Mouse (Mus musculus) liver, postnatal 0 days (tissue): ENCODE data around the gene Gm29427. TPM values are rescaled to one million over a fixed set of nuclear protein-coding genes. Genes with fewer than 3 reads are reported as not detected.
A peak's percentile ranks its signal among the peaks of the same experiment; 100 is the strongest.

Experiments used
- ATAC-seq: fragments of 200-750 bp; cut with Nextera tagmentation; 2 replicates; pipeline ENCODE4 v1.8.0; 2017; ENCODE audit warnings: mild to moderate bottlenecking, moderate library complexity
- DNase-seq: peaks from one replicate; pipeline ENCODE4 v3.0.0-alpha.2; 2016
- H3K27ac ChIP-seq: fragments of 300-500 bp; sonication (generic); 2 replicates; pipeline ENCODE4 v1.5.1; 2014; ENCODE audit warnings: antibody characterized with exemption, moderate library complexity, mild to moderate bottlenecking, low read depth
- H3K27me3 ChIP-seq: fragments of 300-500 bp; sonication (generic); 2 replicates; pipeline ENCODE4 v1.6.1; 2014; ENCODE audit warnings: low read length, control low read depth, mixed read lengths; ENCODE audit not compliant: insufficient read depth
- H3K36me3 ChIP-seq: fragments of 300-500 bp; sonication (generic); replicated peaks from 2 replicates; pipeline ENCODE4 v1.6.1; 2014; ENCODE audit warnings: mild to moderate bottlenecking, control low read depth, low read length, moderate library complexity, mixed read lengths; ENCODE audit not compliant: insufficient read depth
- H3K4me1 ChIP-seq: fragments of 300-500 bp; sonication (generic); 2 replicates; pipeline ENCODE4 v1.6.1; 2014; ENCODE audit warnings: antibody characterized with exemption, mild to moderate bottlenecking, control low read depth; ENCODE audit not compliant: insufficient read depth
- H3K4me2 ChIP-seq: fragments of 300-500 bp; sonication (generic); 2 replicates; pipeline ENCODE4 v1.6.1; 2014; ENCODE audit warnings: low read depth, mild to moderate bottlenecking, low read length, moderate library complexity, mixed read lengths
- H3K4me3 ChIP-seq: fragments of 300-500 bp; sonication (generic); 2 replicates; pipeline ENCODE4 v1.5.1; 2014; ENCODE audit warnings: low read depth, low read length
- H3K9ac ChIP-seq: fragments of 300-500 bp; sonication (generic); replicated peaks from 2 replicates; pipeline ENCODE4 v1.6.1; 2014; ENCODE audit warnings: mild to moderate bottlenecking, moderate library complexity
- H3K9me3 ChIP-seq: fragments of 300-500 bp; sonication (generic); 2 replicates; pipeline ENCODE4 v1.6.1; 2016; ENCODE audit warnings: mild to moderate bottlenecking, control low read depth, low read length, mixed read lengths
- CTCF ChIP-seq: sonication (generic); IDR thresholded peaks from 2 replicates; pipeline ENCODE4 v1.5.1; 2016; ENCODE audit warnings: antibody characterized with exemption, low read depth
- EP300 ChIP-seq: IDR thresholded peaks from 2 replicates; pipeline ENCODE4 v1.6.1; 2016; ENCODE audit warnings: antibody characterized with exemption, low read depth, mild to moderate bottlenecking
- WGBS: fragments of 180-500 bp; shearing (Covaris S2); extraction: QIAGEN DNeasy Blood & Tissue Kit; methylation state at CpG from one replicate; pipeline ENCODE4 v1.1.7; 2014; ENCODE audit not compliant: insufficient replicate concordance; 5-methylcytosine and 5-hydroxymethylcytosine counted together
- polyA plus RNA-seq: library from polyadenylated mRNA; unstranded; fragments of >200 nt; fragmentation: Nextera tagmentation; extraction: Ambion mirVana; gene quantifications from 2 replicates; pipeline ENCODE4 v1.2.1, GENCODE M21; 2015

Gm29427 gene
- polyA plus RNA-seq, 1 experiment from 2014 or later, result not detected

- peak overlapping the region; percentile 71; the same call in 1 of the 2 replicates for H3K4me2 ChIP-seq
- no peak for TF ChIP-seq CTCF
- no peak for TF ChIP-seq EP300
- DNase-seq, result no peak
- H3K4me3 ChIP-seq, result no peak overlapping the region
- no peaks in the 10 kb centered on the region; the same call in 1 of the 2 replicates for H3K36me3 ChIP-seq
- H3K9me3 ChIP-seq, result no peaks in the 10 kb centered on the region
- no peak overlapping the region for H3K27ac ChIP-seq
- ATAC-seq, result no peak
- no peaks in the 10 kb centered on the region for H3K27me3 ChIP-seq
- H3K4me1 ChIP-seq, result peaks cover 47% of the 10 kb centered on the region
- 71% methylated on average over 5 of the region's 5 CpGs for WGBS
- no peak overlapping the region for H3K9ac ChIP-seq
Measured at GRCm38 (mm10) chr1:130734452-130734851, 18.9 kb upstream of the Gm29427 start.

- 65% methylated on average over 4 of the region's 4 CpGs for WGBS
- no peak for TF ChIP-seq EP300
- TF ChIP-seq CTCF, result no peak
- ATAC-seq, result peak; percentile 7; the same call in 1 of the 2 replicates
- Histone ChIP-seq H3K4me3 (peak overlapping the region; percentile 44), H3K36me3 (no peaks in the 10 kb centered on the region; the same call in 1 of the 2 replicates), H3K4me1 (peaks cover 46% of the 10 kb centered on the region), H3K4me2 (peak overlapping the region; percentile 71), H3K27ac (peak overlapping the region; percentile 36), H3K9me3 (no peaks in the 10 kb centered on the region), H3K9ac (no peak overlapping the region), H3K27me3 (no peaks in the 10 kb centered on the region)
- DNase-seq, result peak; percentile 27
Measured at GRCm38 (mm10) chr1:130733671-130734070, 18.1 kb upstream of the Gm29427 start.

GRCm38 (mm10) chr1:130732706-130733658 is 17.4 kb upstream of the Gm29427 start:
- DNase-seq (no peak), ATAC-seq (no peak)
- Histone ChIP-seq H3K36me3 (no peaks in the 10 kb centered on the region; the same call in 1 of the 2 replicates), H3K4me2 (peak overlapping the region; percentile 71), H3K9me3 (no peaks in the 10 kb centered on the region), H3K27me3 (no peaks in the 10 kb centered on the region), H3K9ac (no peak overlapping the region; the same call in none of the 2 replicates), H3K27ac (peak overlapping the region; percentile 36), H3K4me3 (peak overlapping the region; percentile 44), H3K4me1 (peaks cover 43% of the 10 kb centered on the region)
- TF ChIP-seq EP300, result peak; percentile 75
- TF ChIP-seq CTCF, result no peak
- 58% methylated on average over 13 of the region's 13 CpGs for WGBS

GRCm38 (mm10) chr1:130731741-130732337 is 16.2 kb upstream of the Gm29427 start, which contains the start of gene AA986860:
Gene AA986860, plus strand, starts transcription at chr1:130731976.
- peak within 1 kb of the TSS; percentile 71 for H3K4me2 ChIP-seq
- TF ChIP-seq EP300 (0 out of 2 replicates have a peak, but pooled peaks have one; percentile 17), CTCF (no peak)
- 15% methylated on average over 10 of the region's 10 CpGs for WGBS
- H3K9me3 ChIP-seq, result no peaks in the 10 kb centered on the region
- H3K36me3 ChIP-seq, result no peaks in the 10 kb centered on the region
- H3K4me3 ChIP-seq, result peak within 1 kb of the TSS; percentile 44
- DNase-seq (peak; percentile 69), ATAC-seq (peak; percentile 90)
- H3K27ac ChIP-seq, result peak within 1 kb of the TSS; percentile 49
- peak within 1 kb of the TSS; percentile 40 for H3K9ac ChIP-seq
- peaks cover 38% of the 10 kb centered on the region for H3K4me1 ChIP-seq
- no peaks in the 10 kb centered on the region for H3K27me3 ChIP-seq

- Histone ChIP-seq H3K9me3 (no peaks in the 10 kb centered on the region), H3K27ac (no peak within 1 kb of the TSS), H3K4me1 (peaks cover 28% of the 10 kb centered on the region), H3K36me3 (no peaks in the 10 kb centered on the region), H3K4me2 (no peak within 1 kb of the TSS), H3K27me3 (no peaks in the 10 kb centered on the region), H3K4me3 (no peak within 1 kb of the TSS), H3K9ac (no peak within 1 kb of the TSS)
- DNase-seq, result no peak
- no peak for ATAC-seq
- WGBS, result 79% methylated on average over 2 of the region's 2 CpGs
- TF ChIP-seq CTCF (no peak), EP300 (no peak)
Measured at GRCm38 (mm10) chr1:130729153-130729552, 13.6 kb upstream of the Gm29427 start, which contains the start of gene Pfkfb2. Gene Pfkfb2, minus strand, starts transcription at chr1:130729253.

- DNase-seq (no peak), ATAC-seq (no peak)
- no peak for TF ChIP-seq EP300
- no peak for TF ChIP-seq CTCF
- Histone ChIP-seq H3K27ac (no peak overlapping the region), H3K27me3 (no peaks in the 10 kb centered on the region), H3K4me1 (peaks cover 27% of the 10 kb centered on the region), H3K9ac (no peak overlapping the region), H3K4me2 (no peak overlapping the region), H3K4me3 (no peak overlapping the region), H3K9me3 (no peaks in the 10 kb centered on the region), H3K36me3 (no peaks in the 10 kb centered on the region)
- 86% methylated on average over 3 of the region's 3 CpGs for WGBS
Measured at GRCm38 (mm10) chr1:130728708-130729107, 13.1 kb upstream of the Gm29427 start.
